ENCODE assay signal across 16 mouse cellular contexts in genomic region chr11:31551614-31552271, GRCm38 (mm10).
DNase-seq lines count a peak whose midpoint lies in the region; ATAC-seq and TF ChIP-seq lines count a peak whose summit lies in the region.
"Had no signal": no experiment of that assay in that cellular context is flagged by ENCODE, and none has a peak within 500 bp of the region (broad histone marks: within the 10 kb centered on the region; RNA-seq: fewer than 3 reads in every experiment).

No protein-coding gene starts in this region.

- no peaks in the 10 kb centered on the region for H3K36me3 ChIP-seq in embryonic facial prominence, embryonic 11.5 days (replicated peaks; ENCODE audit: control insufficient read depth, insufficient read depth, low read depth, low read length)
- no peaks in the 10 kb centered on the region for H3K36me3 ChIP-seq in embryonic facial prominence, embryonic 10.5 days (replicated peaks)
- no peaks in the 10 kb centered on the region for H3K36me3 ChIP-seq in hindbrain, embryonic 10.5 days
- H3K36me3 ChIP-seq in hindbrain, embryonic 12.5 days: no peaks in the 10 kb centered on the region
- H3K36me3 ChIP-seq in forebrain, embryonic 14.5 days (ENCODE audit: control insufficient read depth, insufficient read depth, low read length): no peaks in the 10 kb centered on the region
- H3K36me3 ChIP-seq: embryonic facial prominence, embryonic 13.5 days; liver, embryonic 13.5 days; neural tube, embryonic 13.5 days had no signal

- no peak for TF ChIP-seq CTCF in lung, adult 2 months (IDR thresholded peaks at IDR 0.05; ENCODE audit: insufficient read depth, low read length)

- peak; percentile 39; the same call in 1 of the 2 replicates for ATAC-seq in embryonic facial prominence, embryonic 11.5 days (replicated peaks; ENCODE audit: insufficient number of reproducible peaks, low FRiP score, low TSS enrichment, low read depth)
- ATAC-seq in hindbrain, embryonic 12.5 days (ENCODE audit: low FRiP score): no peak
- peak; percentile 18; the same call in 1 of the 2 replicates for ATAC-seq in forebrain, embryonic 14.5 days

- no peaks in the 10 kb centered on the region for H3K9me3 ChIP-seq in embryonic facial prominence, embryonic 11.5 days (replicated peaks; ENCODE audit: control insufficient read depth, low read length)
- peaks cover 8% of the 10 kb centered on the region for H3K9me3 ChIP-seq in embryonic facial prominence, embryonic 10.5 days
- peaks cover 12% of the 10 kb centered on the region for H3K9me3 ChIP-seq in hindbrain, embryonic 10.5 days
- H3K9me3 ChIP-seq in hindbrain, embryonic 12.5 days (replicated peaks): no peaks in the 10 kb centered on the region; the same call in 1 of the 2 replicates
- H3K9me3 ChIP-seq in forebrain, embryonic 14.5 days (replicated peaks; ENCODE audit: control insufficient read depth, low read length): no peaks in the 10 kb centered on the region
- H3K9me3 ChIP-seq: liver, embryonic 13.5 days had no signal

- no peak for DNase-seq in embryonic facial prominence, embryonic 11.5 days (ENCODE audit: low spot score)
- no peak for DNase-seq in embryonic facial prominence, embryonic 10.5 days (ENCODE audit: low spot score)
- DNase-seq in hindbrain, embryonic 10.5 days (ENCODE audit: low spot score): peak; percentile 58
- peak; percentile 9 for DNase-seq in lung, postnatal 10 days
- no peak for DNase-seq in lung, adult 2 months
- DNase-seq in forebrain, embryonic 14.5 days (ENCODE audit: low spot score): no peak
- no peak for DNase-seq in left cerebral cortex, postnatal 36 days (ENCODE audit: low spot score in 2 of 2)
- DNase-seq: cerebellum, adult 8-10 months; liver, embryonic 13.5 days; right cerebral cortex, postnatal 25 days; thymus, postnatal 14 days had no signal

- H3K4me1 ChIP-seq in embryonic facial prominence, embryonic 11.5 days (ENCODE audit: control insufficient read depth, insufficient read depth, low read length): no peaks in the 10 kb centered on the region
- H3K4me1 ChIP-seq in embryonic facial prominence, embryonic 10.5 days: peaks cover 15% of the 10 kb centered on the region
- H3K4me1 ChIP-seq in hindbrain, embryonic 10.5 days (replicated peaks): peaks cover 14% of the 10 kb centered on the region
- H3K4me1 ChIP-seq in hindbrain, embryonic 12.5 days: no peaks in the 10 kb centered on the region
- H3K4me1 ChIP-seq in lung, adult 2 months (ENCODE audit: control insufficient read depth, insufficient read depth, low read length): no peaks in the 10 kb centered on the region; the same call in 1 of the 2 replicates
- no peaks in the 10 kb centered on the region for H3K4me1 ChIP-seq in forebrain, embryonic 14.5 days (ENCODE audit: control insufficient read depth, insufficient read depth, low read length)
- H3K4me1 ChIP-seq: liver, embryonic 13.5 days; neural tube, embryonic 13.5 days had no signal

- TF ChIP-seq POLR2A in lung, adult 2 months (IDR thresholded peaks at IDR 0.05; ENCODE audit: borderline replicate concordance, extremely low read depth, low read depth, low read length): no peak

- H3K27ac ChIP-seq in embryonic facial prominence, embryonic 11.5 days (replicated peaks; ENCODE audit: low read depth, low read length): no peak overlapping the region
- H3K27ac ChIP-seq in embryonic facial prominence, embryonic 10.5 days (replicated peaks): no peak overlapping the region
- H3K27ac ChIP-seq in hindbrain, embryonic 10.5 days: peak overlapping the region; percentile 67; the same call in 1 of the 2 replicates
- no peak overlapping the region for H3K27ac ChIP-seq in hindbrain, embryonic 12.5 days
- no peak overlapping the region for H3K27ac ChIP-seq in forebrain, embryonic 14.5 days (ENCODE audit: low read depth, low read length)
- H3K27ac ChIP-seq: embryonic facial prominence, embryonic 13.5 days; layer of hippocampus, adult 2 months; liver, embryonic 13.5 days; neural tube, embryonic 13.5 days had no signal

- H3K4me2 ChIP-seq in embryonic facial prominence, embryonic 11.5 days (ENCODE audit: low read depth, low read length): no peak overlapping the region
- no peak overlapping the region for H3K4me2 ChIP-seq in hindbrain, embryonic 12.5 days (replicated peaks)
- H3K4me2 ChIP-seq in forebrain, embryonic 14.5 days (ENCODE audit: low read length): no peak overlapping the region
- H3K4me2 ChIP-seq: embryonic facial prominence, embryonic 13.5 days; liver, embryonic 13.5 days; neural tube, embryonic 13.5 days had no signal

- WGBS in embryonic facial prominence, embryonic 11.5 days: 55% methylated on average over 10 of the region's 10 CpGs
- 61% methylated on average over 10 of the region's 10 CpGs for WGBS in embryonic facial prominence, embryonic 10.5 days
- WGBS in hindbrain, embryonic 10.5 days: 35% methylated on average over 10 of the region's 10 CpGs
- WGBS in hindbrain, embryonic 12.5 days: 43% methylated on average over 10 of the region's 10 CpGs
- 62% methylated on average over 10 of the region's 10 CpGs for WGBS in lung, adult 2 months
- 56% methylated on average over 10 of the region's 10 CpGs for WGBS in forebrain, embryonic 14.5 days

- intact Hi-C loops in left cerebral cortex, postnatal 36 days (cut with DNase I): no loop called here

- H3K27me3 ChIP-seq in embryonic facial prominence, embryonic 11.5 days (ENCODE audit: control insufficient read depth, insufficient read depth, low read length): no peaks in the 10 kb centered on the region
- no peaks in the 10 kb centered on the region for H3K27me3 ChIP-seq in embryonic facial prominence, embryonic 10.5 days (replicated peaks; ENCODE audit: low read depth, poor library complexity, severe bottlenecking)
- H3K27me3 ChIP-seq in hindbrain, embryonic 10.5 days (ENCODE audit: insufficient read depth, poor library complexity, severe bottlenecking): no peaks in the 10 kb centered on the region
- no peaks in the 10 kb centered on the region for H3K27me3 ChIP-seq in hindbrain, embryonic 12.5 days
- no peaks in the 10 kb centered on the region for H3K27me3 ChIP-seq in forebrain, embryonic 14.5 days (replicated peaks; ENCODE audit: control insufficient read depth, insufficient read depth, low read length)
- H3K27me3 ChIP-seq: embryonic facial prominence, embryonic 13.5 days; liver, embryonic 13.5 days; neural tube, embryonic 13.5 days; Patski had no signal

- no peak overlapping the region for H3K9ac ChIP-seq in embryonic facial prominence, embryonic 11.5 days (replicated peaks; ENCODE audit: low read length)
- H3K9ac ChIP-seq in hindbrain, embryonic 12.5 days: no peak overlapping the region
- H3K9ac ChIP-seq in forebrain, embryonic 14.5 days (ENCODE audit: low read length): no peak overlapping the region
- H3K9ac ChIP-seq: embryonic facial prominence, embryonic 13.5 days; liver, embryonic 13.5 days; neural tube, embryonic 13.5 days had no signal

- H3K4me3 ChIP-seq in embryonic facial prominence, embryonic 11.5 days (ENCODE audit: low read depth, low read length): no peak overlapping the region
- no peak overlapping the region for H3K4me3 ChIP-seq in embryonic facial prominence, embryonic 10.5 days
- no peak overlapping the region for H3K4me3 ChIP-seq in hindbrain, embryonic 10.5 days
- no peak overlapping the region for H3K4me3 ChIP-seq in hindbrain, embryonic 12.5 days
- no peak overlapping the region for H3K4me3 ChIP-seq in lung, adult 2 months (replicated peaks; ENCODE audit: extremely low read depth, low read depth, low read length)
- no peak overlapping the region for H3K4me3 ChIP-seq in forebrain, embryonic 14.5 days (ENCODE audit: low read depth, low read length)
- H3K4me3 ChIP-seq: embryonic facial prominence, embryonic 13.5 days; layer of hippocampus, adult 2 months; liver, embryonic 13.5 days; neural tube, embryonic 13.5 days had no signal

Comparison
In these comparisons a context has a peak if more than half of its experiments do, and no peak if none do; other contexts are left out.
1. DNase-seq: peak in hindbrain, embryonic 10.5 days (single experiment) and lung, postnatal 10 days (single experiment); none in embryonic facial prominence, embryonic 11.5 days (single experiment), embryonic facial prominence, embryonic 10.5 days (single experiment), lung, adult 2 months (single experiment), forebrain, embryonic 14.5 days (single experiment) and left cerebral cortex, postnatal 36 days (0 of 2).